Mouse (Mus musculus): ENCODE data around the gene Spp2.
A peak's percentile ranks its signal among the peaks of the same experiment; 100 is the strongest.
"Not testable (repeated sequence)": the region's sequence is repeated elsewhere in the genome, so short reads cannot be mapped to it uniquely, and the experiment has no call there.

The Spp2 gene

DNA sequence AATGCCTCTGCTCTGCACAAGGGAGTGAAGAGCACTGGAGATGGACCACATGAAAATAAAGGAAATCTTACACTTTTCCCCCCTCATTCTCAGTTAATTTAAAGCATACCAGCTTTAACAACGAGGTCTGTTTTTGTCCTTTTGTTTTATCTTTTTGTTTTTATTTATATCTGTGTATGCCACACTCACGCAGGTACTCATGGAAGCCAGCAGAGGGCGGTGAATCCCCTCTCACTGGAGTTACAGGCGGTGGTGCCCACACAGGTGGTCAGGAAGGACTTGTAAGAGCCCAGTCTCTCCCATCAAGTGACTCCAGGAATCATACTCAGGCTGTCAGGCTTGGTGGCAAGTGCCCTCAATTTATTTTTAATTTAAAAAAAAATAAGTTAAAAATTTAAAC lies 27.3 kb downstream of the Spp2 start:
- no peak for DNase-seq

DNA sequence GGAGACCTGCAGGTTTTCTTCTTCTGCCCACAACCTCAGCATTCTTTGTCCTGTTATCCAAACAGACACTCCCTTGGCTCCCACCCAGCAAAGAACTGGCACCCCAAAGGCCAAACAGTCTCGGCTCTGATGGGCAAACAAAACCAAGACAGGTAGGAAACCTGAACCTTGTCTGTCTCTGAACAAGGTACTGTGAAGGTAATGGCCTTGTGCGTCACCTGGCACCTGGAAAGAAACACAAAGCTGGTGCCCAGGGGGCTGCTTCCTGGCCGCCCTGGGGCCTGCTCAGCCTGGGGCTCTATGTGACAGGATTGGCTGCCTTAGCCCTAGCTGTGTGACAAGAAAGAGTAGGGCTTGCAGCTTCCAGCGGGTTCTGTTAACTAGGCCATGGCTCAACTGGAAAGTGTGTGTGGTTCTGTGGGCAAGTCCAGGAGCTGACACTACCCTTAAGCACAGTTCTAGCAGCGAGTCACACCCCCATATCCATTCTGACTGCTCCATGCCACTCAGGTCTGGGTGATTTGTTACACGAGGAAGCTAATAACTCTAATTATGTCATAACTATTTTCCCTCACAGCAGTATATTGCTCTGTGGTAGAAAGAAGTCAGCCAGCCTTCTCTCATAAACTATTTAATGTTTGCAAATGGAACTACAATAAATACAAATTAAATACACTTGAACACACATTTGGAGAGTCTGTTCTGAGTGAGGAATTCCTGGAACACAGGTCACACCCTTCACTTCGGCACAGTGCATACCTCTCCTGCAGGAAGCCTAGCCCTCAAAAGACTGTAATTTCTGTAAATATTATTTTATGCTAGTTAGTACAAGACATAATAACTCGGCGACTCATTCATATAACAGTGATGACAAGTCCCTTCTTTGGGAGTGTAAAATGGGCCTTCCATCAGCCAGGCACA lies 30.7 kb downstream of the Spp2 start:
- no peak for DNase-seq

DNA sequence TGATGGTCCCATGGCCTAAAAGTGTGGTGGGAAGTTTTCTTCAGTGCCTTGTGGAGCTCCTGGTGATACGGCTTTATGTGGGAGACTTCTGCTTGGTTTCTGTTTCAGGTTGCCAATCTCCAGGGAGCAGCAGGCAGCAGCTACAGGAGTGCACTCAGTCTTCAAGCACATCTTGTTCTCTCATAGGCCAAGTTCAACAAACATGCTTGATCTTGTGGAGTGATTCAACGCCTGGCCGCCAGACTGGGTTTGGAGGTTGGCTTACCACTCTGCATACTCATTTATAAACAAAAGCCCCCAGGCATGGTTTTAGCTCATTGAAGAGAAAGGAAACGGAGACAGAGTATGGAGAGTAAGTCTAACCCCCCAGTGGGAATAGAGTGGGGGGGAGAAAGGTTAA lies 36.6 kb downstream of the Spp2 start:
- no peak for DNase-seq

DNA sequence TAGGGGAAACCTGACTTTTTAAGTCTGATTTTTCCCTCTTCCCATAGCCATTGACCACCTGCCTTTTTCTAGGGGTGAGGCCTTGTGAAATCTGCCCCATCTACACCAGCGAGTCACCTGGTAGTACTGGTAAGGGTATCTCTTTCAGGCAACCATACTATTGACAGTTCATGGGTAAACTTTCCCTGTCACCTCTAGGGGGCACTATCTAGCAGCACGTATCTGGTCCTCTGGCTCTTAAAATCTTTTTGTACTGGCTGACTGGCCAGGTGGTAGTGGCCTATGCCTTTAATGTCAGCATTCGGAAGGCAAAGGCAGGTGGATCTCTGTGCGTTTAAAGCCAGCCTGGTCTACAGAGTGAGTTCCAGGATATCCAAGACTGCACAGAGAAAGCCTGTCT lies 38.6 kb downstream of the Spp2 start:
- peak in 1 of 2 experiments; percentile 10 for DNase-seq

DNA sequence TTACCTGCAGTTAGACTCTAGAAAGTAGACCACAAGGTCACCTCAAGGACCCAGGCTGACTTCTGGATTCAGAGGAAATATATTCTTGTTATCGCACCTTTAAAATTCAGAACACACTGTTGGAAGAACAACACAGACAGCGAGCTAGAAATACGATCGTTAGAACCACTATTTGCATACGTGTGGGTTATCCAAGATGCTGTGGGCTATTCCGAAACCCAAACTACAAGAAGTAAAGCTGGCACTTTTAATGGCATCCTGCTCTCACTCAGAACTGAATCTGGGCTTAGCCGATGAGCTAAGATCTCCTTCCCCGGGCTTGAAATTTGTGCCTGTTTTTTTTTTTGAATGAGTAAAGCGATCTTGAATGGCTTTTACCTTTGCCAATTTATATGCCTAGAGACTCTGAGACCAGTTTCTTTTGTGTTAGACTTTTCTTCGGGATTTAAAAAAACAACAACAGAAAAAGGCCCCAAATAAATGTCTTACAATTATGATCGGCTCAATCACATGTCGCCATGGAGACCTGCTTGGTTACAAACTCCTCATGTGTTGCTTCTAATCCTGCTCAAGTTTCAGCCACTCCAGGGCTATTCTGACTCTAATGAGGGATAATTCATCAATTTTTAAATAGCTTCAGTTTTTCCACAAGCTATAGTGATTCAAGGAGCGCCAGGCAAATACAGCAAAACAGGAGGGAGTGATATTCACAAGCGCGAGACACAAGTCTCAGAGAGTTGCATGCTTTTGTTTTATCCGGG lies 39.7 kb downstream of the Spp2 start:
- no peak for DNase-seq

DNA sequence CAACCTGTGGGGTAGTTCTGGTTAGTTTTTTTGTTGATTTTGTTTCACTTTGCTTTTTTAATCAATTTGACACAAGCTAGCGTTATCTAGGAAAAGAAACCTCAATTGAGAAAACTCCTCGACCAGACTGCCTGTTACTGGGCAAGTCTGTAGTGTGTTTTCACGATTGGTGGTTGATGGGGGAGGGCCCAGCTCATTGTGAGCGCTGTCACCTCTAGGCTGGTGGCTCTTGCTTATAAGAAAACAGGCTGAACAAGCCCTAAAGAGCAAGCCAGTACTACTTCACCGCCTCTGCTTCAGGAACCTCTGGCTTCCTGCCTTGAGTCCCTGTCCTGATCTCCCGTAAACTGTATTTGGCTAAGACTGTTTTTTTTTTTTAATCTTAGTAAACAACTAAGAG lies 40.7 kb downstream of the Spp2 start:
- no peak for DNase-seq

DNA sequence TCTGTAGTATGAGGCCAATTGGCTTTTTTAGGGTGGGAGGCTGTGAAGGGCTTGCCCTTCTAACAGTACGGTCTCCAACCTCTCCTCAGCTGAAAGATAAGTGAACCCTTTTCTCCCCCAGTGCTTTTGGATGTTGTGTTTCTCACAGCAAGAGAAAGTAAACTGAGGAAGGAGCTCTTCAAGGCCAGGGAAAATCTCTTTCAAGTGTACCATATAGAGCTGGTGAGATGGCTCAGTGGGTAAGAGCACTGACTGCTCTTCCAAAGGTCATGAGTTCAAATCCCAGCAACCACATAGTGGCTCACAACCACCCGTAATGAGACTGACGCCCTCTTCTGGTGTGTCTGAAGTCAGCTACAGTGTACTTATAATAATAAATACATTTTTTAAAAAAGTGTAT lies 41.3 kb downstream of the Spp2 start:
- DNase-seq: not testable (repeated sequence)

DNA sequence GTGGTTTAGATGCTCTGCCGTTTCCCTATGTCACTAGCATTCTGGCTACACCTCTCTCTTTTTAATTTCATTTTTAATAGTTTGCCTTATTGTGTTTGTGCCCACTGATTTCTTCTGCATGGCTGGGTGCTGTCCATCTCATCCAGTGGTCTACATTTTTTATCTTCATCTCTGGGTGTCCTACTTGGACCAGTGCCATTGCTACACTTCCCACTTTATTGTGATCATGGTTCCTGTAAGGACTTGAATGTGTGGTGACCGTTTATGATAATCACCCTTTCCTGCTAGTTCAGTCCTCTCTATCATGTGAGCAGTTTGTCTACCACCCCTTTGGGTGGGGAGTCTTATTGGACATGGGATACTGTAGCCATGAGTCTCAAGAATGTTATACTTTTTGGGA lies 43.0 kb downstream of the Spp2 start:
- no peak for DNase-seq

DNA sequence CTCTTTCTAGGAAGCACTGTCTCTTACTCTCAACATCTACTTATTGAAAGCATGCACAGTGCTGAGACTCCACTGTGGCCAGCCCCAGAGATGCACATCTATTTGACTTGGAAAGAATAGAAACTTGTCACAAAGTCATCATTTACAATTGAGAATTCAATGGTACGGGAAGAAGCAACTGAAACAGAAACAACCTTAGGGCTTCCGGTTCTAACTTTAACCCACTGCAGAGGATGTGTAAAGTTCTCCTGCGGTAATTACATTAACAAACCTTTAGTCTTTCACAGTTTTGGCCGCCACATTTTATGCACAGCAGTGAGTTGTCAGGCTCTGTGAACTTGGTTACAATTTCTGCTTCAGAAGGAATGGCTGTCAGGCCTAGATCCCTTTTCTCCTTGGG lies 43.9 kb downstream of the Spp2 start:
- no peak for DNase-seq

DNA sequence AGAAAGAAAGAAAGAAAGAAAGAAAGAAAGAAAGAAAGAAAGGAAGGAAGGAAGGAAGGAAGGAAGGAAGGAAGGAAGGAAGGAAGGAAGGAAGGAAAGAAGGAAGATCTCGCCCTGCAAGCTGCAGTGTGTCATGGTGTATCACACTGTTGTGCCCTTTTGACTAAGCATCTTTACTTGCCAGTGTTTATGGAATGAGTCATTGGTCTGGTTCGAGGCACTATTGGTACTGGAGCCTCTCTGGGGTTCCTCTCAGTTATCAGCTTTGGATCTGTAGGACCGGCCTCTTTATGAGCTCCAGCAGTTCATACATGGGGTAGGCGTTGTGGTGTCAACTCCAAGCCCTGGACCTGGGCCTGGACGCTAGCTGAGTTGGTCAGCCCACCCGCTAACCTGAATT lies 45.4 kb downstream of the Spp2 start:
- no peak for DNase-seq

DNA sequence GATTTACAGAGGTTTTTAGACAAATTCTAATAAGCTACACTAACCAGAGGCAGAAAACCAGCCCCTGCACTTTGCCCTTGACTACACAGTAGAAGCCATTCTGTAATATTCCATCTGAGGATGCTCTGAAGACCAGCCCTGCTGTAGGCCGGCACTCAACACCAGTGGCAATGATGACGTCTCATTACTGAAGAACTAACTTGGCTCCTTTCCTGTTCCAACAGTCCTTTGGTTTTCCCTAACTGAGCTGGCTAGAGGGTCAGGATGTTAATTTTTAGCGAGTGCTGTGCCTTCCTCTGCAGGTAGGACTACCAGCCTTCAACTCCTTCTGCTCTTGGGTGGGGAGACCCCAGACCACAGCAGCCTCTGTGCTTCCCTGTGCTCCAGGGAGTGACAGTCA lies 47.9 kb downstream of the Spp2 start:
- no peak for DNase-seq

DNA sequence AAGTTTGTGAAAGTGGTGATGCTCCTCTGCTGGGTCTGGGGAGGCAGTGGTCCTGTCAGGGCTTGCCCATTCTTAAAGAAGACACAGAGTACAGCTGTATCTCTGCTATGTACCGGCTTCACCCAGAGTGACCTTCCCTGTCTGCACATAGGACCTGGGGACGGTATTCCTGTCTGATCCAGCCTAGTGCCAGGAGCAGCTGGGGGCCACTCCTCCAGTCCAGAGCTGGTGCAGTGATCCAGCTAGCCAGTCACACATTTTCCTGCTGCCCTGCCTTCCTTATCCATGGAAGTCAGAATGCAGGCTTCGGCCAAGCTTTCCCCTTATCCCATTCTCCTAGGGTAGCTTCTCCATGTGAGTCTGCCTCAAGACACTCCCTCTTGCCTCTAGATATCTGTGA lies 49.0 kb downstream of the Spp2 start:
- no peak for DNase-seq

DNA sequence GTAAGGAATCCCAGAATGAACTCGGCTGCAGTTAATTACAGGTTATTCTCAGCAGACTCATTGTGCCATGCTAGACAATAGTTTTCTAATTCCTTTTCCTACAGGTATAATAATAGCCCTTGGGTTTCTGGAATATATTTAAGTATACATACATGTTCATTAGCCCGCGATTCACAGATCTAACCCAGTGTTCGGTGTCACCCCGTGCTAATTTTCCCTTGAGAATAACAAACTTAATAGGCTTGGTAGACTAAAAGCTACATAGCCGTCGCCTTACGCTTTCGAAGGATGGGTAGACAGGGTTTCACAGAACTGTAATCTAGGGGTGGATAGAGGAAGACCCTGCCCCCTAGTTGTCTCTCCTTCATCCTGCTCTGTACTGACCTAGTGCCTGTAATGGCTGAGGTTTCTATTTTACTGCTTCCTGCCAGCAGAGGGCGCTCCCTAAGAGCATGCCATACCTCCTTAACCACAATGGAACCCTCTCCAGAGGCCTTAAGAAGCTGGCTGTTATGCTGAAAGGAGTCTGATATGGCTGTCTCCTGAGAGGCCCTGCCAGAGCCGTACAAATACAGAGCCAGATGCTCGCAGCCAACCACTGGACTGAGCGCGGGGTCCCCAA lies 49.8 kb downstream of the Spp2 start:
- peak; percentile 54 to 57 for DNase-seq

DNA sequence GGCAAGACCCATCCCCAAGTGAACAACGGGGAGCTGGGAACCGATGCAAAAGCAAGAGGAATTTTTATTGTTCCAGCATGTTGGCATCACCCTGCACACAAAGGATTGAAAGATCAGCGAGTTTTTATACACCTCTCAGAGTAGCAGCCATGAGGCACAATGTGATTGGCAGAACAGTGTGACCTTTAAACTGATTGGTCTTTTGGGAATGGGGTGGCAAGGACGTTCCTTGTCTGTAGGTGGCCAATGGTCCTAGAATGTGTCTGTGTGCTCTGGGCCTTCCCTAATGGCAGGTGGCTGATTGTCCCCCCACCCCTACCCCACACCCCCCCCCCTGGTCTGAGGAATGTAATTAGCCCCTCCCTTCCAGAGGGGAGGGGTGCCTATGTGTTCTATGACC lies 52.4 kb downstream of the Spp2 start:
- no peak for DNase-seq

DNA sequence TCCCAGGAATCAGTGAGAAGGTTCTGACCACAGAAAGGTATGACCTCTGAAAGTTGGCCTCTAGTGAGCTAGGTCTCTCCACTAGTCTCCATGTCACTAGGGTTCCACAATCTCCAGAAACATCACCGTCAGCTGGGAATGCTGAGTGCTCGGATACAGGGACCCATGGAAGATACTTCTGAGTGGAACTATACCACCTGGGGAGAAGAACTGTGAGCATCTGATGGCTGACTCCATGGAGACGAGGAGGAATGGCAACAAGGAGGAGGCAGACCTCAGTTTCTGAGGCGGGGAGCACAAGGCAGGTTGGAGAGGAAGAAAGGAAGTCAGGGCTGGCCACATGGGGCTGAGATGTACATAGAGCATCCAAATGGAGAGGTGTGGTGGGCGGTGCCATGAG lies 52.9 kb downstream of the Spp2 start:
- DNase-seq: no peak

DNA sequence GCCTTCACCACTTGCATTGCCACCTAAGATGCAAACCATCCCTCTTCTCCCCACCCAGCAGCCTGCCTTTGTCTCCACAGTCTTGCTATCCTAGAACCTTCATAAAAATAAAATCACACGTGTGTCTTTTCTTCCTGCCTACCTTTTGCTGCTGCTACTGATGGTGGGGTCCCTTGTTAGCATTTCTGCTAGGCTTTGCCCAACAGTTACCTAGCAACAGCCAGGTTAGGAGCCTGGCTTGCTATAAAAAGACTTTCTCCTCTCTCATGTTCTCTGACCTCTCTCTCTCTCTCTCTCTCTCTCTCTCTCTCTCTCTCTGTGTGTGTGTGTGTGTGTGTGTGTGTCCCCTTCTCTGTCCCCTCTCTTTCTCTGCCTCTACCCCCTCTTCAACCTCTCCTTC lies 54.3 kb downstream of the Spp2 start:
- no peak for DNase-seq

DNA sequence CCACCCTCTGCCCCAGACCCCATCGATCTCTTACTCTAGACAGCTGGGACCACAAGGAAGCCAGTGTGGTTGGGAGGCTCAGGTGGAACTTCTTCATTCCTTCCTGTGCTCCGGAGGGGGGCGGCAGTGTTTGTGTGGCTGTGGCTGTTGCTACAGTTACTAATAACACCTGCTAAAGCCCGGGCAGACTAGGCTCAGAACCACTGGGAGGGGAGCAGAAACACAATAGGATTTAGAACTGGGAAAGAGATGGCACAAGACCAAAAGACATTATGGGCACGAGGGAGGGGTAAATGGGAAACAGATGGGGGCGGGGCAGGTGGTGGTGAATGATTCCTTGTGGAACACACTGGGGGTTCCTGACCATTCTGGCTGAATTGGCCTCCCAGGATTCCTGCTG lies 55.7 kb downstream of the Spp2 start:
- no peak for DNase-seq

DNA sequence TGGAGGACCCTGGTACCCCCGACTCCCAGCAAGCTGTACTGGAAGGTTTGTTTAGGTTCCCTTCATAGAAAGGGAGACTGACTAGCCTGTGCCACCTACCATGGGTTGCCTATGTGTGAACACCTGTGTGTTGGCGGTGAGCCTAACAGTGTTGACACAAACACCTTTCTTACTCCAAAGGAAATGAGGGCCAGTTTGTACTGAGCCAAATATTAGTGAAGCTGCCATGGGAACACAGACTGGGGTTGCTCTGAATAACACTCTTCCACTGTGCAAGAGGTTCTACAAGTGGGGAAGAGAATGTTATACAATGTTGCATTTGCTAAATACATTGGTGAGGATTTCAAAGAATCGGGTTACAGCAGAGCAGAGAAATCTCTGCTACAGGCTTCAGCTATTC lies 56.5 kb downstream of the Spp2 start:
- no peak for DNase-seq

DNA sequence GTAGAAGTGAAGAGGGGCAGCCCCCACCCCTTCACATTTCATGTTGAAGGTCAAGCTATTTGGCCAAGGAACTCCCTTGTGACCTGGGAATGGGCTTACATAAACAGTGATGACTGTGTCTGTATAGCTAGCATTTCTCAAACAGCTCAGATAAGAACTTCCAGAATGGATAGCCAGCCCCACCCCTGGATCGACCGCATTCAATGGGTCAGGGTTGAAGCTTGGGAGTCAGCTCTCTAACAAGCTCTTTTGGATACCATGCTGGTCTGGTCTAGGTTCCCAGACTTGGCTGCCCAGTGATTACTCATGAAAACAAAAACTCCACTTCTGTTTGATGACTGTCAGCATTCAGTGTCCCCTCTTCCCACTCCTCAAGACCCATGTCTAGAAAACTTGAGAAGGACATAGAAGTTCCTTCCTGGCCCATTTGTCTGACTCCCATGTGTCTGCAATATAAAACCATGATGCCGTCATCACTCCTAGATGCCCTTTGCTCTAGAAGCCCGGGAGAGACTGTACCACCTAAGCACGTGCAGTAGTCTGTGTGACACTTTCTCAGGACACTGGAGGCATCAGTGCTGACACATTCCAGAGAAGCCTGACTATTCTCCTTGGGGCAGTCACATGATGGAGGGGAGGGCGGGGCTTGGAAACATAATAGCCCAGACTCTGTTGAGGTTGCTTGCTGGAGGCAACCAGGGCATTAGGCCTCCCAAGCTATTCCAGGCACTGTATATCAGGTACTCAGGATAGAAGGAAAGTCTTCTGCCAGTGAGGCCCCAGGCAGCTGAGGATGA lies 57.5 kb downstream of the Spp2 start:
- DNase-seq: no peak

DNA sequence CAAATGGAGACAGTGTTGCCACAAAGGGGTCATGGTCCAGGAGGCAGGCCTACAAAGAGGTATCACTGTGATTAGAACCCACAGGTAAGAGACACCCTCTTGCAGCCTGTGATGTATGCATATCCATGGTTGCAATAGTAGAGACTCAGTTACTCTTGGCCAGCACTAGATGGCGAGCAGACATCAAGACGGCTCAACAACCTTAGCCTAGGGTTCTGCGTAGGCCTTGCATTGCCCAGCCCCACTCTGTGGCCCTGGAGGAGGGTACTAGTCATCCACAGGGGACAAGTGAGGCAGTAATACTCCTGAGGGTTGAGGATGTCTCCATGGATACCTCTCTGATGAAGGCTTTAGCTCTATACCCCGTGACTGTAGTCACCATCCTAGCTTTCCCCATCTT lies 59.0 kb downstream of the Spp2 start:
- DNase-seq: no peak

DNA sequence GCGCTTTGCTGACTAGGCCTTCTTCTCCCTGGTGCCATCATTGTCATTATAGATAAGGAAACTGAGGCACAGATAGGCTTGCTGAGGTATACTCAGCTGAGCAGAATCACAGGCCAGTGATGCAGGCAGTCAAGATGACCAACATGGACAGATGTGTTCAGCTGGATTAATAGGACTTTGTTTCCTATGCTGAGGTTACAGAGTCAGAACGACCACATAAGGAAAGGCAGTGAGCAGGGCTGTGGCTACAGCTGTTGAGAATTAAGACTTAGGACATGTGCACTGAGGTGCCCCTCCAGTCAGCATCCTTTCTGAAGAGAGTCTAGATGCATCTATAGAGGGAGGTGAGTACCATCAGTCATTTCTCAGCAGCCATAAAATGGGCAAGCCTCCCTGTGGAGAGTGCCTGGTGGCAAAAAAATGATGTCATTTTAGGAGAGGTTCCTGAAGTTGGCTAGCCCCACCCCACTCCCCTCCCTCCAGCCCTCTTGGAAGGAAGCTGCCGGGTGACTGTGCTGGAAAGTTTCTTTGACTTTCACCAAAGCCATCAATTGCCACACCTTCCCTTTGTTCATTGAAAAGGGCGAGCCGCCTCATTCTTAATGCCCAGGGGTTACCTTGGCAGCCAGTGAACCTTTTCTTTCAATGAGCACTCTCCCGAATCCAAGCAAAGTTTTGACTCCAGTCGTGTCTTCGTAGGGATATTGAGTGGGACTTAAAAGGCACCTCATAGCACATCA lies 59.7 kb downstream of the Spp2 start:
- DNase-seq: no peak

DNA sequence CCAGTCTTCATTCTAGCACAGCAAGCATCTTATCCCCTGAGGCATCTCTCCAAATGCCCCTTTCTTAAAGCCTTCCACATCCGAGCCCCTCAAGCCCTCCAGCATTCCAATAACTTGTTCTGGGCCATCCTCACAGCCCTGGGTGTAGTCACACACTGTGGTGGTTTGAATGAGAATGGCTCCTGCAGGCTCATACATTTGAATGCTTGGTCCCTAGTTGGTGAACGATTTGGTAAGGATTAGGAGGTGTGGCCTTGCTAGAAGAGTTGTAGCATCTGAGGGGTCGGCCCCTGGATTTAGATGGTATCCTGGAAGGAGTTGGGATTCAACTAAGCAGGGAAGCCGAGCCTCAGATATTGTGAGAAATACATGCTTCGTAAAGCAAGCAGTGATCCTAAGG lies 61.1 kb downstream of the Spp2 start:
- no peak for DNase-seq
